Mouse (Mus musculus) c-Kit-negative CD71-positive TER-119-positive erythroid progenitor cells, embryonic 14.5 days (primary cell): Measurements from ENCODE around the gene Tuft1.
"Not testable (repeated sequence)": the region's sequence is repeated elsewhere in the genome, so short reads cannot be mapped to it uniquely, and the experiment has no call there.

ENCODE experiments used
- DNase-seq: peaks from one replicate; pipeline ENCODE4 v3.0.0-alpha.2; 2013; ENCODE audit warnings: low read depth, low spot score

The Tuft1 gene

DNA sequence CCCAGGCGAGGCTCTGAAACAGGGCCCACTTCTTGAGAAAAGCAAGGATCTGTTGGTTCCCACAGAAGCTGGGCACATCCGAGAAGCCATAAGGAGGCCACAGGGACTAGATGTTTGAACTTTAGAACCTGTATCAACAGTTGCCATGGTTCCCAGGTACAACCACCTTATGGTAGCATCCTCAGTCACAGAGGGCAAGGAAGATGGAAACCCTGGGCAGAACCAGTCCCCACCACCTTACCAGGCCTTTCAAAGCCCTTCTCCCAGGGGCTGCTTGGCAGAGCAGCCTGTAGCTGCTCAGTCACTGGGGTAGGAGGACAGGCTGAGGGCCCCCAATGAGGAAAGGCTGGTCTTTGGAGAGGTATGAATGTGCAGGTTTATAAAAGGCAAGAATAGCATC lies 2.2 kb upstream of the Tuft1 start:
- not testable (repeated sequence) for DNase-seq

DNA sequence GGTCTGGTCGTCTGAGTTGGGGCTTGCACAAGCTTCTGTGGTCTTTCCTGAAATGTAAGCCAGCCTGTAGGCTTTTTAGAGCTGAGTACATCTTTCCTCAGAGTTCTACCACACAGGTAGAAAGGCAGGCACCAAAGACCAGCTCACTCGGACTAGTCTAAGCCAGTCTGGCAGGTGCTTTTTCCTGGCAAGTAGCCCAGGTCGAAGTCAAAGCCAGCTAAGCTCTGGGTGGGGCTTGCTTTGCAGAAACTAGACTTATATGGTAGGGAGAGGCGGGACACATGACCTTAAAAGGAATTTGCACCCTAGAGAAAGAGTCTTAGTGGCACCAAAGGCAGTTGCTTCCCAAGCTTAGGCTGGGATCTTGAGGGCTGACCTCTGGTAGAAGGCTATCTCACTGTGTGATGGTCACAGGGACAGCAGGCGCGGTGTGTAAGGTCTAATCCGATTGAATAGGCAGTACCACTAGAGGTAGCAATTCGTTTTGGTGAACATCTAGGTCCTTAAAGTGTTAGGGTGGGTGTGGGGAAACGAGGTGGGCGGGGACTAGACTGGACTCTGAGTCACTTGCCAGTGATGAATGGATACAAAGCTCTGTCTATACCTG lies 573 bp upstream of the Tuft1 start:
- DNase-seq: not testable (repeated sequence)

DNA sequence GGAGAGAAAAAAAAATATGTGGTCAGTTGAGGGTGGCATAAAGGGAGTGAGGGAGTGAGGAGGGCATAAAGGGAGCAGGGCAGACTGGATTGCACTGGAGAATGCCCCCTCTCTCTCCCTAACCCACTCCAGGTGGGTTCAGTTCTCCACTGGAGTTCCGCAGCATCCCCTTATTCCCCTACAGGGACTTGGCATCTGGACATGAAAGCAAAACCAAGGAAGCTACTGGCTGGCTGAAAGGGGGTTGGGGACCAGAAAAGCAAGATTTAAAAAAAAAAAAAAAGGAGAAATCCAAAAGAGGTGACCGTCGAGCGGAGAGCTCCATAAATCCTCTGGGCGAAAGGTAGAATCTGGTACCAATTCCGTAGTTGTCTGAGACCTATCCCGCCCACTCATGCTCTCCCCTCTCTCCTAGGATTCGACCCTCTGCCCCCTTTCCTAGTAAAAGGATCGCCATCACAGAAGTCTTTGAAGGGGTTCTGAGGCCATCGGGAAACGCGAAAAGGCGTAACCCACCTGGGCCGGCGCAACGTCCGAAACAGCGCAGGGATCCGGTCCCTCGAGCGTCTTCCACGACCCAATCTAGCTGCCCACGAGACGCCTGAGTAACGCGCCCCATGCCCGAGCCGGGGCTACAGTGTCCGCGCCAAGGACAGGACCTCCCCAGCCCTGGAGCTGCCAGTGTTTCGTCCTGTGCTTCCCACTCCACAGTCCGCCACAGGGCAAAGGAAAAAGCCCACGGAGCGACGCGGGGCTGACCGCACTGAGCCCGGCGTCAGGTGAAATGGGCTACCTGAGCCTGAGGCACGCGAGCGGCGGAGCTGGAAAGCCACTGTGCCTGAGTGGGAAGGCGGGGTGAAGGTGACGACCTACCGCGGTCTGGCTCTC lies 576 bp downstream of the Tuft1 start:
- not testable (repeated sequence) for DNase-seq

DNA sequence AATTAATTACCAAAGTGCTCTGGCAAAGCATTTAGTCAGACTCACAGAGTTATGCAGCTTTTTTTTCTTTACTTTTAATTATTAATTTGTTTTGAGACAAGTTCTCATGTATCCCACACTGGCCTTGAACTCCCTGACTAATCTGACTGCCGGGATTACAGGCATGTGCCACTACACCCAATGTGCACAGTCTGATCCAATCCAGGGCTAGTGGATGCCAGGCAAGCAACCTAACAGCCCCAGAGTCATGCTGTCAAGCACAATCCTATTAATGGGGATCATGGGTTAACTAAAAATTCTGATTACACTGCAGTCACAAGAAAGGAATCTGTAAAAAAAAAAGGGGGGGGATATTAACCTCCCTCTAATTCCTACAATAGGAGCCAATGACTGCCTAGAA lies 4.7 kb downstream of the Tuft1 start:
- DNase-seq: not testable (repeated sequence)

DNA sequence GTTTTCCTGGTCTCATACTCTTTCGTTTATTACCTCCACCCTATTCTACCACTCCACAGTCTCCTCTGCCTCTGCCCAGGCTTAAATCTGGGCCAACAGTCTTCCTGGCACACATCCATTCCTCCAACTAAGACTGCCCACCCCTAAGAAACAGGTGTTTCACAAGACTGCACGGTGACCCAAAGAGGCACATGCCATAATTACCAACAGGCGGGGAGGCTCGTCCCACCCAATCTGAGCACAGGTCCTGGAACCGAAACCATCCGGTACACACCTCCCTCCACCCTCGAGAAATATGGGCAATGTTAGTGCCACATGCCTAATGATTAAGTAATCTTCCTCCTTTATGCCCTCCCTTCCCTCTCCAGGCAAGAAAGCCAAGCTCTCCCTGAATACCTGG lies 8.3 kb downstream of the Tuft1 start:
- no peak for DNase-seq

DNA sequence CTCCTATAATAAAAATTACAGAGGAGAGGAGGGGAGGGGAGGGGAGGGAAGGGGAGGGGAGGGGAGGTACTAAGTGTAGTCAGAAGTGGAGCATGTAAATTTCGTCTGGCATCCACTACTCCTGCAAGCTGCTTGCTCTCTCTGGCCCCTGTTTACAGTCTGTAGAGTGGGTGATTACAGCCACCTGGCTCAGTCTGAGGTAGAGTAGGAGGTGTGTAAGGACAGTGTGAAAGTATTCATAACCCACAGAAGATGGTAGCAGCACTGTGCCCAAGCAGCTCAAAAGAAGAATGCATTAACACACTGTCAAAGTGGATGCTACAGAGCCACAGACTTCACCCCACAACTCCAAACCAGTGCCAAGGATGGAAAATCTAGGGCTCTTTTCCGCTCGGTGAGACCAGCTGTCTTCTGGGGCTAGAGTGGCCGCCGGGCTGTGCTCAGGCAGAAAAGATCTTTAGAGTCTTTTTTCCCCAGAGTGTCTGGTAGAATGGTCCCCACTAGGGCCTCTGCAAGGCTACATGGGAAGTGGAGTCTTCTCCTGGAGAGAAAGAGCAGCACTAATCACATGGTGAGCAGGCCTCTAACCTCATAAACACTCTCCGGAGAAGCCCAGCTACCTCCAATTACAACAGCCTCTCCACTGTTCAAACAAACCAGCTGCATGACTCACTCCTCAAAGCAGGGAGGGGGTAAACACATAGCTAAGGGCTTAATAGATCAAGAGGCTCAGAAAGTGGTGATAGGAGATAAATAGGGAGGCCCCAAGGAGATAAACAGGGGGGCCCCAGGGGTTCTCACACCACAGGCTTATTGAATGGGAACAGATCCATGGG lies 9.7 kb downstream of the Tuft1 start:
- DNase-seq: no peak

DNA sequence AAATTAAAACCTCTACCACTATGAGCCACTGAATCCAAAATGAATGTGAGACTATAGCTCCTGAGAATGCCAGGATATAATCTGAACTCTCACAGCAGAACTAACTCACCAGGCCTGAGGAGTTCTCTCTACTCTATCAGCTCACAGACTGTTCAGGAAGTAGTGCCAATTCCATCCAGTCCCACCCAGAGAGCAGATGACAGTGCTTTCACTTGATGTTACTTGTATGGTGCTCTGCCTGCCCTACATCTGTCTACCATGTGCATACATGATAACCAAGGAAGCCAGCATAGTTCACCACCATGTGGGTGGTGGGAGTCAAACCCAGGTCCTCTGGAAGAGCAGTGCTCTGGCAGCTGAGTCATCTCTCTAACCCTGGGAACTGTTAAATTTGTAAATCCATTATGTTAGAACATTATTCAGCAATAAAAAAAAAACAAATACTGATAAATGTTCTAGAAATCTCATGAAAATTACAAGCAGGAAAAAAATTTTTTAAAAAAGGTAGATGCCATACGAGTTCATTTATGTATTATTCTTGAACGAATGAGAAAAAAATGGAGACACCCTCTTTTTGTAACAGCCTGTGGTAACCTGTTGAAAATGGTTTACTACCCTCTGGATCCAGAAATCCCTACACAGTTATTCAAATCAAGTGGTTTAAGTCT lies 16.0 kb downstream of the Tuft1 start, which contains the start of gene Gm10972:
TSS of gene Gm10972 (plus strand) at position 618 of the 668 bp plus-strand sequence.
- not testable (repeated sequence) for DNase-seq

DNA sequence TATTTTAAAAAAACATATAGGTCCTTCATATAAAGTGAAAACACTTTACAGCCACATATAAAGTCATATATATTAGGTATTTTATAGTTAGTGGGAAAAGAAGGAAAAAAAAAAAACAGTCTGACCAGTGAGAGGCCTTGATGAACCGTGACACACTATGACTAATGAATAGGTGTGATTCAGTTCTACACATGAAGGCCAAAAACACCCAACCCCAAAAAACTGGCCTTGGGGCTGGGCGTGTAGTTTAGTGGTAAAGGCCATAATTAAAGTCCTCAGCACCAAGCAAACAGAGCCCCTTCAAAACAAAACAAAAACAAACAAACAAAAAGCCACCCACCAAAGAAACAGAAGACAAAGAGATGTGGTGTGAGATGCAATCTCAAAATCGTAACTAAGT lies 28.8 kb downstream of the Tuft1 start:
- no peak for DNase-seq

DNA sequence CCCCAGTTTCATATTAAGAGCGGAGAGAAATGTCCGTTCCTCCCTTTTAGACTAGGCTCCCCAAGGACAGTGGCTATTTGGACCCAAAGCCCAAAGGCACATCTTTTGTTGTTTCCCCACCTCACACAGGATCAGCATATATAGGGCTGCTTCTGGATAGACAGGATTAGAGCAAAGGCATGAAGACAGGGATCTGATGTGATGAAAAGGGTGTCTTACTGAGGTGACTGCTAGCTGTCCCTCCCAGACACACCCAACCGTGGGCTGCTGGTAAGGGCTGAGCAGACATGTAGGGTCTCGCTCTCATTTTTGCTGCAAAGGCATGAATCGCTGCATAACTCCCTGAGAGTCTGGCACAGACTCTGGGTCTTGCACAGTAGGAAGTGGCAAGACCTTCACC lies 30.0 kb downstream of the Tuft1 start:
- DNase-seq: no peak

DNA sequence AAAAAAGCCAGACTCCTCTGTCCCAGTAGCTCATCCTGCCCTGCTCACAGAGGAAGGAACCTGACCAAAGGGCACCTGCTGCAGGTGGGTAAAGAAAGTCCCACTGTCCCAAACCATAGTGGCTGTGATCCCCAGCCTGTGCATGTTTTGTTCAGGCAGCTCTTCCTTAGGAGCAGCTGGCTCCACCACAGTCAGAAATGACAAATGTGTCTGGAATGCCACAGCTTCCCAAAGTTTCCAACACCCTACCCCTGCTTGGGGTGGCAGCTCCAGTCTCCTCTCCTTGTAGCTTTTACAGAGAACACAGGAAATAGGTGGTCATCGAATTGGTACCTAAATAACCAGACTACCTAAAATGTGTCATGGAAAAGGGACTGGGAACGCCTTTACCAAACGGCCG lies 34.4 kb downstream of the Tuft1 start:
- DNase-seq: no peak

DNA sequence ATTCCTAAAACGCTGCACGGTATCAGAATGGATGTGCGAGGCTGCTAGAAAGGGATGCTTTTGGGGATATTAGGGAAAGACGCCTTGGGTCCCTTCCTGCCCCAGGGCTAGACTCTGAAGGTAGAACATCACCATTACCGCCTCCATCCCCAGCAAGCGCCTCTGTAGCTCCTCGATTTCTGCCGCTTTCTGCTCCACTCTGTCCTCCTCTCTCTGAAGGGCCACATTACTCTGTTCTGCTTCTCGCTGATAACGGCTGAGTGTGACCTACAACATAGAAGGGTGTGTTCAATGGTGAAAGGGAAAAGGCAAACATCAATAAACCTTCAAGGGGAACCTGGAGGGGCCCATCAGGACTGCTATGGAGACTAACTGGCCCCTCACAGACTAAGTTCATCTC lies 36.1 kb downstream of the Tuft1 start:
- no peak for DNase-seq

DNA sequence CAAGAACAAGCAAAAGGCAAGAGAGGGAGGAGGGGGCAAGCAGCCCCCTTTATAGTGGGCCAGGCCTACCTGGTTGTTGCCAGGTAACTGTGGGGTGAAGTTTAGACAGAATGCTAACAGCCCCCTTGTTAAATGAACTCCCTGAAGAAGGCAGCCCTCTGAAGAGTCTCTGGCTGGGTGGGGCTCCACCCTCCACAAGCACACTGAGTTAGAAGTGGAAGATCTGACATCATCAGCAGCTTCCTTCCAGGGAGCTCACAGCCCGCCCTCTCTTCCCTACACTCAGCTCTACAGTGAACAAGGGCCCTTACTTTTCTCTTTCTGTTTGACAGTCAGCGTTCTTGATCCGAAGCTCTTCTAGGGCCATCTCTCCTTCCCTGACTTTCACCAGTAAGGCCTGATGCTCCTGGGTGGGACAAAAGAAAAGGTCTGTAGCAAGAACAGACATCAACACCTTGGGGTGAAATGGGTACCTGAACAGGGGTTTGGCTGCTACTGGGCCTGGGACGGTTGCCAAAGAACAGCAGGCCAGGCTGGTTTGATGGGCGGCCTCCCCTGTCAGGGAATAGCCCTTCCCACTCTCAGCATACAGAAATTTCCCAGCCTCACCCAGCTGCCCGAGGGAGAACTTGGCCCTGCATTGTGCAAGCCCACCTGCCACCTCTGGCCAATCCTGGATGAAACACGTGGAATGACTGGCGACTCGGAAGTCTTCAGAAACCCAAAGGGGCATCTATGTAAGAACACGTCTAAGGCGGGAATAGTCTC lies 36.7 kb downstream of the Tuft1 start:
- DNase-seq: no peak

DNA sequence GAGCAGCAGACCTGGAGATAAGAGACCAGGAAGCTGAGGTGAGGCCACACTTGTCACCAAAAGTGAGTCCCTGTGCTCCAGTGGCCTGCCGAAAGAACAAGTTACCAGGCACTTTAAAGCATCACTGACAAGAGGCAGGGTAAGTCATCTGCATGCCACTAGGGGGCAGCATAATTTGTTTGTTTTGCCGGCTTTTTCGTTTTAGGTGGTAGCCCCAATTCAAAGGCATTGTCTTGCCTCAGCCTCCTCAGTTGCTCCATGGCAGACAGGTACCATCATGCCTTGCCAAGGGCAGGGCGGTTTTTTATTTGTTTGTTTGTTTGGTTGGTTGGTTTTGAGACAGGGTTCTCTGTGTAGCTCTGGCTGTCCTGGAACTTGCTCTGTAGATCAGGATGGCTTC lies 42.0 kb downstream of the Tuft1 start:
- DNase-seq: peak; percentile 59

DNA sequence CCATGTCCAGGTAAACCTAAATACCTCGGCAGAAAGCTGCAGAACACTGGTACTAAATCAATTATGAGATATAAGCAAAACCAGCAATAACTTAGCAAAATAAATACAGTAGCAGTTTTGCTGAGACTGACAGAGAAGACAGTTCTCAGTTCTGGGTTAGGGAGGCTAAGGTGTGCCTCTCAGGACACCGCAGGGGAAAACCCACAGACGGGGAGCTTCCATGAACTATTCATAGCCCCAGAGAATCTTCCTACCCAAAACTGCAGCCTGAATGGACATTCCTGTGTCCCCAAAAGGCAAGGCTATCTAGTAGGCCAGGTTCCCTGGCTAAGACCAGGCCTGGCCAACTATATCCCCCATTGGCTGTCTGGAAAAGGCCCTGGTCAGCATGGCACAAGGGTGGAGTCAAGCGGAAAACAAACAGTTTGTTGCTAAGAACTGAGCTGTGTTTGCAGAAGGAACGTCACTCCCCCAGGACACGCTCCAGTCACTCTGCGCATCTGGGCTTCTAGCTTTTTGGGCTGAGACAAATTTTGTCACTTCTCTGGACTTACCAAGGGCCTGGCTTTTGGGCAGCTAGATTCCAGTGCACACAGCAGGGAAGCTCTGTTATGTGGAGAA lies 45.3 kb downstream of the Tuft1 start:
- DNase-seq: no peak

DNA sequence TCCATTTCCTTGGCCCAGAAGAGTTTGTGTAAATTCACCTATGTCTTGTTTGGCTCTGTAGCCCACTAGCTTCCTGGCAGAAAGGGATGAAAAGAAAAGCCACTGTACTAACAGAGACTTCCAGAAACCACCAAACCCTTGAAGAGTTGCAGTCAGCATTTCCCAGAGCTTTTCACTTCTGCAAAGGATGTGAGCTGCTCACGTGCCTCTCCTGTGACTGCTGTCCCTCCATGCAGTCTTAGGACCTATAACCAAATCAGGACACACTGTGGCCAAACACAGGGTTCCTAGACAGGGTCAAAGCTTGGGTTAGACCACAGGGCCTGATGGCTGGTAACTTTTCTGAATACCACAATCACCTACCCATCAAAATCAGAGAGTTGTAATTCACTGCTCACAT lies 46.4 kb downstream of the Tuft1 start:
- DNase-seq: no peak

DNA sequence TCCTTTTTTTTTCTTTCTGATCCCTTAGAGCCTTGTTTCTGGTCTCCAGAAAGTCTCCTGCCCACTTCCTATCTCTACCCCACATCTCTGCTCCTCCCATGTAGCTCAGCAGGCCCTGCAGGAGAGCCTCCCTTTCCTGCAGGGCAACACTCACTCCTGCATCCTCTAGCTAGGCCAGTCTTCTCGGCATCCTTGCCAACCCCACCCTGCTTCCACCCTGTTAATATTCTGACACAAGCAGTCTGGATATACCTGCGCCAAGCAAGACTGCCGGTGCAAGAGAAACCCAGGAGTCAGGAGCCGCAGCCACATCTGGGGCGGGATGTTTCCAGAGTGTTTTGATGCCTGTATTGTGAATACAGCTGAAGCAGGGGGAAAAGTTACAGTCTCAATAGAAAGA lies 46.8 kb downstream of the Tuft1 start:
- DNase-seq: no peak

DNA sequence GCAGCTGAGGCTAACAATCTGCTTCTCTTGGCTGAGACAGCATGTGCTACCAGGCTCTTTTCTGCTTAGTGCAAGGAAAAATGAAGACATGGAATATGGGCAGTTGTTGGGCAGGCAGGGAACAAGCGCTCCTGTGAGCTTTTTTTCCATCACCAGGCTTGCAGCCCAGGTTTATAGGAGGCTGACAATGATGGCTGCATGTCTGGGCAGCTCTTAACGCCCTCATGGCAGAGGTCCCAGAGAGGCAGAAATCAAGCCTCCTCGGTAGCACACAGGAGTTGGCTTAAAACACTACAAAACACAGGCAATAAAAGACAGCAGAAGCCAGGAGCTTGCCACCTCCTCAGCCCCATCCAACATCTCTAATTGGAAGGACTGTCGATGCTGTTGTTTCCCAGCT lies 47.3 kb downstream of the Tuft1 start:
- DNase-seq: no peak

DNA sequence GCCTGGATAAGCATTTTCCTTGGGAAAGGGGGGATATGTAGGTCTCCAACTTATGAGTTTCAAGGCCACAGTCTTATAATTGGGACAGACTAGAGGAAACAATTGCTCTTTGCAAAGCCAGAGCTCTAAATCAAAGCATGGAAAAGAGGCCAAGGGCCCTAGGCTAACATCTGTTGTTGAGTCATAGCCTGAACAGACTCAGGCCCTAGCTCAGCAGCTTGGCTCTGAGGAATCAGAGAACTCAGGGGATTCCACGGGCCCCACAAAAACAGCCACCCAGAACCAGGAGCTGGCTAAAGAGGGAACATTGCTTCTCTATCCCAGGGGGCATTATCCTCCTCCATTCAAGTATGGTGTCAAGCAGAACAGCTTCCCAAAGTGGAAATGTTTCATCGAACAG lies 48.1 kb downstream of the Tuft1 start:
- no peak for DNase-seq

DNA sequence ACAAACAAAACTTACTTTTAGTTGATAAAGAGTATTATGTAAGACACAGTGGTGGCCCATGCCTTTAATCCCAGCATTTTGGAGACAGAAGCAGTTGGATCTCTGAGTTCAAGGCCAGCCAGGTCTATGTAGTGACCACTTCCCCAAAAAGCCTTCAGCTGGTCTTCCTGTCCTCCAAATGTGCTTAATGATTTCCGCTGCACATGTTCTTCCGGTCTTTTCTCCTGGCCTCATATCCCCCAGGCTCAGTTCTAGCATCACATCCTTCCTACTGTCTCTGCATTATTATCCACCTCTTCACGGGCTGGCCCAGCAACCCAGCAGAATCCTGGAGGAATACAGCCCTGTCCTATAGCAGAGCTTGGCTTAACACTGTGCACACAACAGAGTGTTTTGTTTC lies 49.1 kb downstream of the Tuft1 start:
- no peak for DNase-seq

DNA sequence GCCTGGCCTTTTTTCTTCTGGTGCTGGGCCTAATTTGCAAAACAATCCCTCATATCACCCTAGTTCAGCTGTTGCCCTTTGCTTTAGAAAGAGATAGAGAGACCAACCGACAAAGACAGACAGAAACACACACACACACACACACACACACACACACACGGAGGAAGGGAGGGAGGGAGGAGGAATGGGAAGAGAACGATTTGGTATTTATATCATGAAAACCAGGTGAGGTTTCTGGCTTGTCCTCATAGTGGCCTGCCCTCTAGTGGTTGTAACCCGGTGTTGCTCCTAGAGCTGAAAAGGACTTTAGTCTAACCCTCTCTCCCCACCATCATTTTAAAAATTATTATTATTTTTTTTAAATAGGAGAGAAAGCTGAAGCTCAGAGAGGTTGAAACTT lies 56.7 kb downstream of the Tuft1 start:
- DNase-seq: no peak
